Mouse (Mus musculus) brown adipose tissue, adult 24 weeks (tissue): ENCODE measurements around the gene Plxdc1. TPM values are rescaled to one million over a fixed set of nuclear protein-coding genes. Genes with fewer than 3 reads are reported as not detected.
A peak's percentile ranks its signal among the peaks of the same experiment; 100 is the strongest.

Source experiments
- H3K27ac ChIP-seq: fragments of 200-500 bp; replicated peaks from 2 replicates; pipeline ENCODE4 v1.5.1; 2012; ENCODE audit warnings: low read depth, mild to moderate bottlenecking, low read length
- H3K4me1 ChIP-seq: fragments of 200-500 bp; 2 replicates; pipeline ENCODE4 v1.6.1; 2012; ENCODE audit warnings: low read length, mixed read lengths; ENCODE audit not compliant: control insufficient read depth, insufficient read depth, insufficient read length
- H3K4me3 ChIP-seq: fragments of 200-500 bp; 2 replicates; pipeline ENCODE4 v1.5.1; 2012; ENCODE audit warnings: low read depth, mild to moderate bottlenecking, low read length, moderate library complexity; ENCODE audit not compliant: insufficient read depth
- polyA plus RNA-seq: library from polyadenylated mRNA; stranded (reverse); fragments of >200 nt; gene quantifications from 2 replicates; pipeline ENCODE4 v1.2.4, GENCODE M21; 2012; ENCODE audit not compliant: missing spikeins, insufficient read depth, insufficient read length

Plxdc1 gene
- 0.38 and 0.55 TPM in 2 replicates for polyA plus RNA-seq

- Histone ChIP-seq H3K4me3 (peak within 1 kb of the TSS; percentile 72), H3K4me1 (peaks cover 2% of the 10 kb centered on the region; the same call in 1 of the 2 replicates), H3K27ac (no peak within 1 kb of the TSS)
Measured at GRCm38 (mm10) chr11:97985727-97986677, at the start of gene Plxdc1. Plxdc1 (minus strand) TSS chr11:97986444.

- Histone ChIP-seq H3K27ac (no peak overlapping the region), H3K4me1 (peaks cover 6% of the 10 kb centered on the region), H3K4me3 (peak overlapping the region; percentile 13; the same call in 1 of the 2 replicates)
Measured at GRCm38 (mm10) chr11:98035977-98036377, 49.7 kb upstream of the Plxdc1 start.

GRCm38 (mm10) chr11:98034840-98035239 lies 48.6 kb upstream of the Plxdc1 start:
- Histone ChIP-seq H3K4me3 (no peak overlapping the region), H3K4me1 (peaks cover 6% of the 10 kb centered on the region), H3K27ac (no peak overlapping the region)

GRCm38 (mm10) chr11:98034061-98034460 lies 47.8 kb upstream of the Plxdc1 start:
- no peak overlapping the region for H3K27ac ChIP-seq

GRCm38 (mm10) chr11:98031443-98031770 lies 45.2 kb upstream of the Plxdc1 start:
- no peak overlapping the region for H3K4me3 ChIP-seq
- peaks cover 6% of the 10 kb centered on the region for H3K4me1 ChIP-seq
- H3K27ac ChIP-seq = no peak overlapping the region

More at GRCm38 (mm10) chr11:98034061-98034460, 47.8 kb upstream of the Plxdc1 start:
- peaks cover 6% of the 10 kb centered on the region for H3K4me1 ChIP-seq
- no peak overlapping the region for H3K4me3 ChIP-seq

- peaks cover 6% of the 10 kb centered on the region; the same call in 1 of the 2 replicates for H3K4me1 ChIP-seq
- no peak overlapping the region for H3K27ac ChIP-seq
- H3K4me3 ChIP-seq = no peak overlapping the region
Measured at GRCm38 (mm10) chr11:98030701-98031442, 44.6 kb upstream of the Plxdc1 start.

- H3K4me3 ChIP-seq = peak overlapping the region; percentile 98
- peaks cover 6% of the 10 kb centered on the region; the same call in 1 of the 2 replicates for H3K4me1 ChIP-seq
- H3K27ac ChIP-seq = no peak overlapping the region
Measured at GRCm38 (mm10) chr11:98027785-98028184, 41.5 kb upstream of the Plxdc1 start.

GRCm38 (mm10) chr11:98027297-98027688 lies 41.0 kb upstream of the Plxdc1 start:
- peaks cover 6% of the 10 kb centered on the region; the same call in 1 of the 2 replicates for H3K4me1 ChIP-seq
- peak overlapping the region; percentile 98 for H3K27ac ChIP-seq
- peak overlapping the region; percentile 98 for H3K4me3 ChIP-seq

GRCm38 (mm10) chr11:98026570-98027296 lies 40.5 kb upstream of the Plxdc1 start, which contains the start of gene Rpl19:
Rpl19 (plus strand) TSS chr11:98026710.
- peak within 1 kb of the TSS; percentile 98 for H3K27ac ChIP-seq
- peaks cover 2% of the 10 kb centered on the region; the same call in 1 of the 2 replicates for H3K4me1 ChIP-seq
- peak within 1 kb of the TSS; percentile 98 for H3K4me3 ChIP-seq

GRCm38 (mm10) chr11:98026248-98026569 lies 40.0 kb upstream of the Plxdc1 start:
- H3K4me1 ChIP-seq = peaks cover 5% of the 10 kb centered on the region; the same call in 1 of the 2 replicates
- H3K4me3 ChIP-seq = peak overlapping the region; percentile 74
- H3K27ac ChIP-seq = peak overlapping the region; percentile 91

- no peak overlapping the region for H3K4me3 ChIP-seq
- no peak overlapping the region for H3K27ac ChIP-seq
- H3K4me1 ChIP-seq = peaks cover 6% of the 10 kb centered on the region; the same call in 1 of the 2 replicates
Measured at GRCm38 (mm10) chr11:98024516-98024915, 38.3 kb upstream of the Plxdc1 start.

GRCm38 (mm10) chr11:98022555-98023371 lies 36.5 kb upstream of the Plxdc1 start, which contains the start of gene Cacnb1:
Cacnb1 (minus strand) TSS chr11:98023034.
- peak within 1 kb of the TSS; percentile 66 for H3K4me3 ChIP-seq
- H3K27ac ChIP-seq = 0 out of 2 replicates have a peak within 1 kb of the TSS, but pooled peaks have one; percentile 32
- H3K4me1 ChIP-seq = peaks cover 6% of the 10 kb centered on the region; the same call in 1 of the 2 replicates

GRCm38 (mm10) chr11:98022253-98022554 lies 36.0 kb upstream of the Plxdc1 start:
- Histone ChIP-seq H3K27ac (no peak overlapping the region), H3K4me3 (peak overlapping the region; percentile 66), H3K4me1 (peaks cover 6% of the 10 kb centered on the region; the same call in 1 of the 2 replicates)
